Mouse (Mus musculus): Measurements from ENCODE around the gene Parp16.

The Parp16 gene

DNA sequence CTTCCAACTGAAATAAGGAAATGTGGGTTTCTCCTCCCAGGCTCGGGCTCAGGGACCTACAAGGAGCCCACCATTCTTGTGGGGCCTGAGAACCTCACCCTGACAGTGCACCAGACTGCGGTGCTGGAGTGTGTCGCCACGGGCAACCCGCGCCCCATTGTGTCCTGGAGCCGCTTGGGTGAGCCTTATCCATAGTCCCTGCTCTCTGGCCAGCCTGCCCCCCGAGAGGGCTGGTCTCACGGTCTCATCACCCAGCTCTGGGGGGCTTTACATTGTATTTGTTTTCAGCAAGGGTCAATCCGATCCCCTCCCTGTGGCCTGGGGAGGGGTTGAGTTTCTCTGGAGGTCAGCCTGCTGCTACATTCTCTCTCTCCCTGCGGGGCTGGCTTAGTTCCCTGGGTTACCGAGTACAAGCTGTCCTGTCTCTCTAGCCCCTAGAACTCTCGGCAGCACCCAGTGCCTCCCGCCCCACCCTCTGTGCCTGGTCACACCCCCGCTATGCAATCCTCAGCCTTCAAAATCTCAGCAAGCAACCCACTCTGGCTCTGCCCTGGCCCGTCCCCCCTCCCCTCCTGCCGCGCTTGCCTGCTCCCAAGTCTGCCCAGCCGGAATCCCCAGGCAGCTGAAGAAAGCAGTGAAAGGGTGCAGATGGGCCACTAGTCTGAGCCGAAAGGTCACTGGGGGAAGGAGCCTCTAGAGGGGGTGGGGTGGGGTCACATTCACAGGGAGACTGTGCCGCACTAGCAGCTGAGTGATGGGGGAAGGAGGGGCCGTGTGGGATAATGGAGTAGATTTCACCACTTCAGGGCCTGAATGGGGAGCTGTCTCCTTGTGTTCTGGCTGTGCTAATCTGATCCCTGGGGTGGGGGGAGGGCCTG lies 16.6 kb upstream of the Parp16 start:
- no peak for DNase-seq (ENCODE audit: extremely low spot score, low read depth, low spot score)

DNA sequence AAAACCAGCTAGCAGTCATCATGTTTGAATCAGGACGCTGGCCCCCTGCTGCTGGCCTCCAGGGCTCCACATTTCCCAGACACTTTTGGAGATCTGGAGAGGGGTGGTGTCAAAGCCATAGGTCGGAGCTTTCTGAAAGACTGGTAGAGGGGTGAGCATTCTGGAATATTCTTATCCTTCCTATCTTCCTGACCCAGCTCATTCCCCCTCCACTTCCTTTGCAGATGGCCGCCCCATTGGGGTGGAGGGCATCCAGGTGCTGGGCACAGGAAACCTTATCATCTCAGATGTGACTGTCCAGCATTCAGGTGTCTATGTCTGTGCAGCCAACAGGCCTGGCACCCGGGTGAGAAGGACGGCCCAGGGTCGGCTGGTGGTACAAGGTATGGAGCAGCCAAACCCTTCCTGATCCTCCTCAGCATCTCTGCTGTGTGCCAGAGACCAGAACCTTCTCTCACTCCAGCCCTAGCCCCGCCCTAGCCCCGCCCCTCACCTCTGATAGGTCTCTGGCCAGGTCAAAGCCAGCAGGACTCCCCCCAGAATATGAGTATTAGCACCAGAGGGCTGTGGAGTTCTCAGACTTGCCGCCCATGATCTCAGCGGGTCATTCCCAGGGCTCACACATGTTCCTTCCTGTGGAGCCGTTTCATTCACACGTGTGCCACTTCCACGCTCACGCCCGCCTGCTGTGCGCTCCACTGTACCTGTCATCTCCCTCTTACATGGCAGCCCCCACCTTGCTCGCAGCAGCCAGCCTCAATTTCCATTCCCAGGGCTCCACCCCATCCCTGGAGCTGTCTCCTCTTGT lies 15.1 kb upstream of the Parp16 start:
- no peak for DNase-seq (ENCODE audit: extremely low spot score, low read depth, low spot score)

- peak; percentile 96 for DNase-seq (ENCODE audit: extremely low spot score, low read depth, low spot score)
Measured at GRCm38 (mm10) chr9:65188599-65188998, 6.6 kb upstream of the Parp16 start.

DNA sequence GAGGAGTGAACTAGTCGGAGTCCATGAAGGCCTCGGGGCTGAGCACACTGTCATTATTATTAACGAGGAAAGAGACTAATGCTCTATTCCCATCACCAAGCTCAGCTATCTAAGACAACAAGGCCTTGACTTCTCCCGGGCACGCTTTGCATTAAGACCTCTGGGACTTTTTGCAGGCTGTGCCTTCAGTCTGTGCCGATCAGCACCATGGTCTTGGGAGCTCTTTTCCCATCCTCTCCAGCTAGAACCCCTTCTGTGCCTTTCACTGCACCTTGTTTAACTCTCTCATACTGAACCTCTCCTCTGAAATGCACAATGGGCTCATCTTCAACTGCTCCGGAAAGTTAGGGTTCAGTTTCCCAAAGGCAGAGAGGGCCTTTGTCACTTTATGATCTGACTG lies 4.8 kb upstream of the Parp16 start:
- DNase-seq (ENCODE audit: extremely low spot score, low read depth, low spot score), result no peak

- DNase-seq (ENCODE audit: extremely low spot score, low read depth, low spot score), result no peak
Measured at GRCm38 (mm10) chr9:65191389-65191754, 3.8 kb upstream of the Parp16 start.

GRCm38 (mm10) chr9:65191755-65192469 lies 3.2 kb upstream of the Parp16 start:
- DNase-seq (ENCODE audit: extremely low spot score, low read depth, low spot score), result no peak

DNA sequence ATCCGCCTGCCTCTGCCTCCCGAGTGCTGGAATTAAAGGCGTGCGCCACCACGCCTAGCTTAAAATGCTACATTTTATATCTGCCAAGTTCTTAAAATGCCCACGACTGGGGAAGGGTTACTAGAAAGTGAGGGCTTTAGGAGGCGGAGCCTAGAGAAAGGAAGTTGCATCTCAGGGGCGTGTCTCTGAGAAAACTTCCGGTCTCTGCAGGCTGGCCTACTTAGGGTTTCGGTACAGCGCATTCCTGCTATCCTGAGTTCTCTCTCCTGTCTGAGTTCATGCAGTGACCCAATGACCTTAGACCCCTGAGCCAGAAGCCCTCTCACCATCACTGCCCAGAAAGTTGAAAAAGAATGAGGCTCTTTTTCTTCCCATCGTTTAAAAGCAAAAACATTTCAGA lies 1.9 kb upstream of the Parp16 start:
- no peak for DNase-seq (ENCODE audit: extremely low spot score, low read depth, low spot score)

DNA sequence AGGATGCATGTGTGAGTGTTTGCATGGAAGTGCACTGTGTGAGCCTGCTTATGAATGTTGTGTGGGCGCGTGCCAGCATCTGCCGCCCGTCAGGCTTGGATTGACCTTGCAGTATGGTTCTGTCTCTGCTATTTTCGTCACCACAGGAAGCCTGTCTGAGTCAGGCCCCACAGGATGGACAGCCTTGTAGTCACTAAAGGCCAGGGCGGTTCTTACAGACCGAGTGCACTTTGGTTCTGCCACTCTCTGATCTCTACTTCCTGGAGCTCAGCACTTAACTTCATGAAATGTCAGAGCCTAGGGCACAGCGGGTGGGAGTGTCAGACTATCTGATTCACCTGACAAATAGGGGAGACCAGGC lies 448 bp downstream of the Parp16 start:
- no peak for DNase-seq (ENCODE audit: extremely low spot score, low read depth, low spot score)

DNA sequence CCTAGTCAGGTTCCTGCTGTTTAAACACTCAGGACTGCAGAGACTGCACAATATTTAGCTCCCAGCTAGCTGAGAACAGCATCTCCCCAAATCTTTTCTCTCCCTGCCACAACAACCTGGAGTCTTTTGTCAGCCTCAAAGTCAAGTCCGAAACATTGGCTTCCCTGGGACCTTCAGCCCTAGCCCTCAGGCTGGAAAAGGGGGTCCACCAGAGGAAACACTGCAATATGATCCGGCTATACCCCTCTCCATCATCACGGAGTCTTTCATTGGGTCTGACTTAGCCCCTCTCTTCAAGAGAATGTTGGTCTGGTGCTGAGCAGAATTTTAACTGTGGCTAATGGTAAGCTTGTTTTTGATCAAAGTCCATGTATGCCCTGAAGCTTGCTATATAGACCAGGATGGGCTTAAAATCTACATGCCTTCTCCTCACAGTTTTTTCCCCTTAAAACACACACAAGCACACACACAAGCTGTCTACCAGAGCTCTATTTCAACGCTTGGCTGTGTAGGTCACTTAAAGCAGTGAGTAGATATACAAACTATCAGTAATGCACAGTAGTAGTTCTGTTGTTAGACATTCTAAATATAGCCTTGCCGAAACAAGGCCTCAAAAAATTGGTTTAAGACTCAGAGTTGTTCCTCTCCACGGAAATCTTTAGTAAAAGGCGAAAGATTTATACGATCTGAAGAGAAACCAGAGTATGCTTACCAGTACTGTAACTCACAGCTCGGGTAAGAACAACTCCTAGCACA lies 1.0 kb downstream of the Parp16 start:
- DNase-seq (ENCODE audit: extremely low spot score, low read depth, low spot score), result no peak

GRCm38 (mm10) chr9:65196738-65197569 lies 1.8 kb downstream of the Parp16 start:
- peak; percentile 95 for DNase-seq (ENCODE audit: extremely low spot score, low read depth, low spot score)

DNA sequence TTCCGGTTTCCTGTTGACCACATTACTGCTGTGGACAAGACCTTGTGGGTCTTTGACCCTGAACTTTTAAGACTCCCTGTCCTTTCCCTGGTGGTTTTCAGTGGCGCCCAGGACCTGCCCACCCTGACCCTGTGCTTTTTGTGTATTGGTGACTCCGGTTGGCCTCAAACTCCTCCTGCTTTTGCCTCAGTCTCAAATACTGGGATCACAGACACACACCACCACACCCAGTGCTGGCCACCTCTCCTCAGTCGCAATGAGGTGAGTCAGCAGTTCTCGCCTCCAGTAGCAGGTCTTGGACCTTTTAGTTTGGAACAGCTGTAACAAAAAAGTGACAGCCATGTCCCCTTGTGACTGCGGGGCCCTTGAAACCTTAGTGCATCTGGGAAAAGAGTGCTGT lies 2.7 kb downstream of the Parp16 start:
- no peak for DNase-seq (ENCODE audit: extremely low spot score, low read depth, low spot score)

GRCm38 (mm10) chr9:65199723-65200122 lies 4.6 kb downstream of the Parp16 start:
- DNase-seq (ENCODE audit: extremely low spot score, low read depth, low spot score), result no peak

- DNase-seq (ENCODE audit: extremely low spot score, low read depth, low spot score), result no peak
Measured at GRCm38 (mm10) chr9:65200606-65201005, 5.5 kb downstream of the Parp16 start.

DNA sequence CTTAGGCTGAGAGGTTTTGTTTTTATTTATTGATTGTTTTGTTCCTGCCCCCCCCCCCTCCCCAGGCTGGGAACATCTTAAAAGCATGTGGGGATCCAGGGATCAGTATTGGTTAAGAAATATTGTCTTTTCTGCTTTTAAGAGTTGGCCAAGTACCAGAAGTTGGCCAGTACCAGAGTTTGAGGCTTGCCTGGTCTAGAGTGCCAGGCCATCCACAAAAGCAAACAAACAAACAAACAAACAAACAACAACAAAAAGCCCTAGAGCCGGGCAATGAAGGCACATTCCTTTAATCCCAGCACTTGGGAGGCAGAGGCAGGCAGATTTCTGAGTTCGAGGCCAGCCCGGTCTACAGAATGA lies 5.8 kb downstream of the Parp16 start:
- DNase-seq (ENCODE audit: extremely low spot score, low read depth, low spot score), result no peak

GRCm38 (mm10) chr9:65201381-65202164 lies 6.4 kb downstream of the Parp16 start:
- DNase-seq (ENCODE audit: extremely low spot score, low read depth, low spot score), result peak; percentile 99

DNA sequence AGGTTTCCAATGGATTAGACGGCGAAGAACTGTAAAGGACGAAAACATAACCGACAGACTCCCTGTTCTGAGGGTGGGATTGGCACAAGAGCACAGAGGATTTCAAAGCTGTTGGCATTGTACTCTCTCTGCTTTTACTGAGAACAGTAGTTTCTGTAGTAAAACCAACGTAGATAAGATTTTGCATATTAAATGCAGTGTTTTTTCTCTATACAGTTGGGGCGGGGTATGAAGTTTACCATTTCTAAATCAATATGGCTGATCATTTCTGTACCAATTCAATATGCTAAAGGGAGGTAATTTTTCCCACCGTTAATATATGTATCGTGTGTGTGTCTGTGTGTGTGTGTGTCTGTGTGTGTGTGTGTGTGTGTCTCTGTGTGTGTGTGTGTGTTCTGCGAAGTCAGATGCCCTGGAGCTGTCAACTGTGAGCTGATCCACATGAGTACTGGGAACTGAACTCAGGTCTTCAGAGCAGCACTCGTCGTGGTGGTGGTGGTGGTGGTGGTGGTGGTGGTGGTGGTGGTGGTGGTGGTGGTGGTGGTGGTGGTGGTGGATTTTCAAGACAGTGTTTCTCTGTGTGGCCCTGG lies 7.1 kb downstream of the Parp16 start:
- DNase-seq (ENCODE audit: extremely low spot score, low read depth, low spot score), result no peak

DNA sequence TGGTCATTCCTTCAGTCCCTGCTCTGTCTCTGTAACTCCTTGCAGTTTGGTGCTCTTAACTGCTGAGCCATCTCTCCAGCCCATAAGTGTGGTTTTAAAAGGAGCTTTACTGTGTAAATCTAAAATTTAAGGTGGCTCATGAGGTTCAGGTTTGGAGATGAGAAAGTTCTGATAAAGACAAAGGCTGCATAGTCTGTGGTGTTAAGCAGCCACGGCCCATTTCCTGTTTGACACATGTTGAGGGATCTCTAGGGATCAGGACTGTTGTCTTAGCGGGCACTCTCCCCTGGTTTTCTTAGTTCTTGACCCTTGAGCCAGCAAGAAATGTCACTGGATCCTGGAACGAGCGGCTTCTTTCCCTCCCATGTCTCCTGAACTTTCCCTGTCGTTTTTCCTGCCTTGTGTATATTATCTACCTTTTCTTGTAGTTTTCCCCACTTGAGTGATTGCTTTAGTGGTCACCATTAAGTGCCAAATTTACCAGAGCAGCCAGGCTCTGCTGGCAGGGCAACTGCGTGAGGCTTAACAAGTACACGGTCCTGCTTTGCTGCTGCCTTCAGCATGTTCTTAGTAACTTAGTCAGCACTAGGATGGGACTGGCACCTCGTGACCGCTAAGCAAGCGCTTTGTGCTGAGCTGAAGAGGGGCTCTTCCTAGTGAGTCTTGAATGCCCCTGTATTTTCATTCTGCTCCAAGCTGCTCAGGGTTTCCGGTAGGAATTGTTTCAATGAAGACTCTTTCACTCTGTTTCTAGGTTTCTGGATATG lies 10.1 kb downstream of the Parp16 start:
- DNase-seq (ENCODE audit: extremely low spot score, low read depth, low spot score), result no peak

All from hindlimb bud, embryonic 11.5 days (tissue).